Mouse (Mus musculus) intestine, embryonic 16.5 days (tissue): ENCODE measurements around the gene Nfia. TPM values are rescaled to one million over a fixed set of nuclear protein-coding genes. Genes with fewer than 3 reads are reported as not detected.

ENCODE experiments used
- ATAC-seq: fragments of 200-750 bp; cut with Nextera tagmentation; 2 replicates; pipeline ENCODE4 v1.8.0; 2017; ENCODE audit warnings: moderate TSS enrichment, moderate library complexity
- H3K27ac ChIP-seq: fragments of 300-500 bp; sonication (generic); 2 replicates; pipeline ENCODE4 v1.5.1; 2014; ENCODE audit warnings: mild to moderate bottlenecking, low read length
- H3K27me3 ChIP-seq: fragments of 300-500 bp; sonication (generic); replicated peaks from 2 replicates; pipeline ENCODE4 v1.6.1; 2014; ENCODE audit warnings: low read length, control low read depth, mixed read lengths; ENCODE audit not compliant: control insufficient read depth, insufficient read depth
- H3K36me3 ChIP-seq: fragments of 300-500 bp; sonication (generic); 2 replicates; pipeline ENCODE4 v1.6.1; 2014; ENCODE audit warnings: low read length, control low read depth; ENCODE audit not compliant: control insufficient read depth, insufficient read depth
- H3K4me1 ChIP-seq: fragments of 300-500 bp; sonication (generic); 2 replicates; pipeline ENCODE4 v1.6.1; 2014; ENCODE audit warnings: low read length, control low read depth, mixed read lengths; ENCODE audit not compliant: control insufficient read depth, insufficient read depth
- H3K4me2 ChIP-seq: fragments of 300-500 bp; sonication (generic); 2 replicates; pipeline ENCODE4 v1.6.1; 2014; ENCODE audit warnings: low read depth, low read length, control low read depth
- H3K4me3 ChIP-seq: fragments of 300-500 bp; sonication (generic); 2 replicates; pipeline ENCODE4 v1.5.1; 2014; ENCODE audit warnings: mild to moderate bottlenecking, low read length
- H3K9ac ChIP-seq: fragments of 300-500 bp; sonication (generic); 2 replicates; pipeline ENCODE4 v1.6.1; 2014; ENCODE audit warnings: low read depth, low read length
- H3K9me3 ChIP-seq: fragments of 300-500 bp; sonication (generic); 2 replicates; pipeline ENCODE4 v1.6.1; 2016; ENCODE audit warnings: low read length, control low read depth; ENCODE audit not compliant: control insufficient read depth
- WGBS: fragments of 180-500 bp; shearing (Covaris S2); extraction: QIAGEN DNeasy Blood & Tissue Kit; methylation state at CpG from one replicate; pipeline ENCODE4 v1.1.7; 2014; 5-methylcytosine and 5-hydroxymethylcytosine counted together
- polyA plus RNA-seq: library from polyadenylated mRNA; unstranded; fragments of >200 nt; fragmentation: Nextera tagmentation; extraction: Ambion mirVana; gene quantifications from 2 replicates; pipeline ENCODE4 v1.2.1, GENCODE M21; 2015

Nfia gene
- polyA plus RNA-seq, 1 experiment from 2014 or later: 24.0 TPM

GRCm38 (mm10) chr4:98058182-98058581, 285.6 kb downstream of the Nfia start:
- ATAC-seq: no peak
- H3K36me3 ChIP-seq: no peaks in the 10 kb centered on the region
- H3K9me3 ChIP-seq: no peaks in the 10 kb centered on the region

GRCm38 (mm10) chr4:98060601-98061000, 288.1 kb downstream of the Nfia start:
- H3K27ac ChIP-seq: no peak overlapping the region
- 19% methylated on average over 1 of the region's 1 CpGs for WGBS
- no peak for ATAC-seq

More at GRCm38 (mm10) chr4:98058182-98058581, 285.6 kb downstream of the Nfia start:
- no peak overlapping the region for H3K4me3 ChIP-seq
- H3K4me1 ChIP-seq: no peaks in the 10 kb centered on the region
- no peak overlapping the region for H3K4me2 ChIP-seq
- H3K9ac ChIP-seq: no peak overlapping the region
- no peaks in the 10 kb centered on the region for H3K27me3 ChIP-seq
- H3K27ac ChIP-seq: no peak overlapping the region

GRCm38 (mm10) chr4:98061086-98061485, 288.6 kb downstream of the Nfia start:
- Histone ChIP-seq H3K27ac (no peak overlapping the region), H3K4me3 (no peak overlapping the region), H3K27me3 (no peaks in the 10 kb centered on the region), H3K4me1 (no peaks in the 10 kb centered on the region), H3K9me3 (no peaks in the 10 kb centered on the region), H3K4me2 (no peak overlapping the region), H3K36me3 (no peaks in the 10 kb centered on the region), H3K9ac (no peak overlapping the region)
- no peak for ATAC-seq
- WGBS: 51% methylated on average over 1 of the region's 1 CpGs

More at GRCm38 (mm10) chr4:98060601-98061000, 288.1 kb downstream of the Nfia start:
- Histone ChIP-seq H3K36me3 (no peaks in the 10 kb centered on the region), H3K4me3 (no peak overlapping the region), H3K9me3 (no peaks in the 10 kb centered on the region), H3K9ac (no peak overlapping the region), H3K4me1 (no peaks in the 10 kb centered on the region), H3K27me3 (no peaks in the 10 kb centered on the region), H3K4me2 (no peak overlapping the region)

- Histone ChIP-seq H3K4me2 (no peak overlapping the region), H3K4me3 (no peak overlapping the region), H3K36me3 (no peaks in the 10 kb centered on the region), H3K9ac (no peak overlapping the region), H3K4me1 (no peaks in the 10 kb centered on the region), H3K27me3 (no peaks in the 10 kb centered on the region), H3K27ac (no peak overlapping the region), H3K9me3 (no peaks in the 10 kb centered on the region)
- WGBS: 51% methylated on average over 3 of the region's 3 CpGs
- ATAC-seq: no peak
Observed at GRCm38 (mm10) chr4:98063280-98063679, 290.7 kb downstream of the Nfia start.

- H3K36me3 ChIP-seq: no peaks in the 10 kb centered on the region
- H3K4me1 ChIP-seq: no peaks in the 10 kb centered on the region
- H3K9ac ChIP-seq: no peak overlapping the region
- H3K27ac ChIP-seq: no peak overlapping the region
- WGBS: 88% methylated on average over 7 of the region's 7 CpGs
- no peak overlapping the region for H3K4me2 ChIP-seq
- H3K9me3 ChIP-seq: no peaks in the 10 kb centered on the region
- no peaks in the 10 kb centered on the region for H3K27me3 ChIP-seq
- no peak for ATAC-seq
- no peak overlapping the region for H3K4me3 ChIP-seq
Observed at GRCm38 (mm10) chr4:98076106-98076505, 303.6 kb downstream of the Nfia start.

- Histone ChIP-seq H3K27me3 (no peaks in the 10 kb centered on the region), H3K4me2 (no peak overlapping the region), H3K4me1 (no peaks in the 10 kb centered on the region), H3K9me3 (no peaks in the 10 kb centered on the region), H3K4me3 (no peak overlapping the region), H3K27ac (no peak overlapping the region), H3K9ac (no peak overlapping the region), H3K36me3 (no peaks in the 10 kb centered on the region)
- WGBS: 83% methylated on average over 7 of the region's 7 CpGs
- no peak for ATAC-seq
Observed at GRCm38 (mm10) chr4:98076624-98077023, 304.1 kb downstream of the Nfia start.

- Histone ChIP-seq H3K4me2 (no peak overlapping the region), H3K36me3 (no peaks in the 10 kb centered on the region), H3K27me3 (no peaks in the 10 kb centered on the region), H3K9me3 (no peaks in the 10 kb centered on the region), H3K4me1 (no peaks in the 10 kb centered on the region), H3K9ac (no peak overlapping the region), H3K27ac (no peak overlapping the region), H3K4me3 (no peak overlapping the region)
- ATAC-seq: no peak
- 60% methylated on average over 1 of the region's 1 CpGs for WGBS
Observed at GRCm38 (mm10) chr4:98080586-98080985, 308.1 kb downstream of the Nfia start.

- no peak overlapping the region for H3K4me2 ChIP-seq
- H3K4me1 ChIP-seq: no peaks in the 10 kb centered on the region
- H3K27ac ChIP-seq: no peak overlapping the region
- no peaks in the 10 kb centered on the region for H3K36me3 ChIP-seq
- H3K9ac ChIP-seq: no peak overlapping the region
- 28% methylated on average over 1 of the region's 1 CpGs for WGBS
- H3K27me3 ChIP-seq: no peaks in the 10 kb centered on the region
- peak; percentile 75 for ATAC-seq
- H3K4me3 ChIP-seq: no peak overlapping the region
- H3K9me3 ChIP-seq: no peaks in the 10 kb centered on the region
Observed at GRCm38 (mm10) chr4:98081962-98082361, 309.4 kb downstream of the Nfia start.

GRCm38 (mm10) chr4:98082512-98082911, 310.0 kb downstream of the Nfia start:
- Histone ChIP-seq H3K9me3 (no peaks in the 10 kb centered on the region), H3K36me3 (no peaks in the 10 kb centered on the region), H3K9ac (no peak overlapping the region), H3K4me2 (no peak overlapping the region), H3K4me1 (no peaks in the 10 kb centered on the region), H3K27me3 (no peaks in the 10 kb centered on the region), H3K27ac (no peak overlapping the region), H3K4me3 (no peak overlapping the region)
- 83% methylated on average over 4 of the region's 4 CpGs for WGBS
- no peak for ATAC-seq

- WGBS: 85% methylated on average over 6 of the region's 6 CpGs
- Histone ChIP-seq H3K4me1 (no peaks in the 10 kb centered on the region), H3K4me3 (no peak overlapping the region), H3K4me2 (no peak overlapping the region), H3K27ac (no peak overlapping the region), H3K9me3 (no peaks in the 10 kb centered on the region), H3K36me3 (no peaks in the 10 kb centered on the region), H3K27me3 (no peaks in the 10 kb centered on the region), H3K9ac (no peak overlapping the region)
- ATAC-seq: no peak
Observed at GRCm38 (mm10) chr4:98085060-98085459, 312.5 kb downstream of the Nfia start.
